Mouse (Mus musculus) kidney, postnatal 4 days (tissue): ENCODE data around the gene Gm904.
"Not testable (repeated sequence)": the region's sequence is repeated elsewhere in the genome, so short reads cannot be mapped to it uniquely, and the experiment has no call there.

ENCODE experiments used
- DNase-seq, 2 experiments: peaks; one replicate each; pipeline ENCODE4 v3.0.0; 2021; ENCODE audit warnings: mixed read lengths in 2 of 2

Gene Gm904

DNA sequence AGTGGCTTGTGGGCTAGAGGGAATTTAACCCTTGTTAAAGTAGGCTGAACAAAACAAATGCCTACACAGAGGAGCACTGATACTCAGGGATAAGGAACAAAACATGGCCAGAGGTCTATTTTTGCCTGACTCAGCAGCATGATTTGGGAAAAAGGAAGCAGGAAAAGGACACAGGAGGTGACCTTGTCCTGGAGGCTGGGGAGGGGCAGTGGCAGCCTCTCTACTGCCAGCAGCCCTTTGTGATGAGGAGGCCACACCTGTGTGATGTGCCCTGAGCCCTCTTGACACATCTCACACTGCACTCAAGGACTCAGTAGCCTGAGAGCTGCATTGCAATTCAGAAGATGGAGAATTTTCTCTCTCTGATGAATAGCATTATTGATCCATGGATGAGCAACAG, at the start of gene Gm904:
TSS of gene Gm904 (plus strand) at position 301 of the 400 bp plus-strand sequence.
- DNase-seq: not testable (repeated sequence)

DNA sequence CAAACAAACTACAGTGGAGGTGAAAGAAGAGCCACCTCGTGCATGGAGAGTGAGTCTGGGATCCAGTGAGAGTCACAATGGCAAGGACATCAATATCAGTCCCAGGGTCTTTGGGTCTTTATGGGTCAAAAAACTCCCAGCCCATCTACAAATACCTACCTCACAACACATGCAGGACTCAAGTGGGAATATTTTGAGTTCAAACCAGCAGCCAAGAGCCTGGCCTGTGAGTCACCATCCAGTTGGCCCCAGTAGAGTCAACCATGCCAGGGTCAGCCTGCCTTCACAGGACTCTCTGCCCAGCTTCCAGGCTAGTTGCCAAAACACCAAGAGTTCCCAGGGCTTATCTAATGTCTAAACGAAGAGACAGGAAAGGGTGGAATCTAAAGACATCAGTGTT, 5.7 kb downstream of the Gm904 start:
- DNase-seq: not testable (repeated sequence)
